Mouse (Mus musculus): ENCODE measurements around the gene Actl7b.

DNA sequence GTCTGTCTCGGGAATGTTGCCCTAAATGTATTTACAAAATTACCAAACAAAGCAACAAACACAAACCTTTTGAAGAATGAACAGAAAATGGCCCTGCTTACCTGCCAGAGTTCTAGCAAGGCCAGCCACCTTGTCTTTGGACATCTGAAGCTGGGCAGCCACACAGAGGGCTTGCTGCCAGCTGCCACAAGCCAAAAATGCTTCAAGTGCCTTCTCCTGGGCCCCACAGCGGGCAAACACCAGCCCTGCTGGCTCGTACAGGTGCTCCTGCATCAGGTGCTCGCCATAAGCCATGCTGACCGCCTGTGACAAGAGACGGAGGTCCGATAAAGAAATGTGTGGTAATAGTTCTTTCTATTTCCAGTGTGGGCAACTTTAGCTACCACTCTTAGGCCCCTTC lies 27.7 kb upstream of the Actl7b start:
- no peak for TF ChIP-seq POLR2A (IDR thresholded peaks at IDR 0.05; ENCODE audit: extremely low read depth, insufficient read depth, low read length)
- no peak for TF ChIP-seq CTCF (IDR thresholded peaks at IDR 0.05; ENCODE audit: low read depth, low read length)

Measured in liver, adult 2 months (tissue).